Mouse (Mus musculus) fibroblast of lung, adult 2 months (primary cell): ENCODE data around the gene 4931428F04Rik.

ENCODE experiments used
- DNase-seq: peaks from one replicate; pipeline ENCODE4 v3.0.0-alpha.2; 2011; ENCODE audit warnings: low read depth

Gene 4931428F04Rik

DNA sequence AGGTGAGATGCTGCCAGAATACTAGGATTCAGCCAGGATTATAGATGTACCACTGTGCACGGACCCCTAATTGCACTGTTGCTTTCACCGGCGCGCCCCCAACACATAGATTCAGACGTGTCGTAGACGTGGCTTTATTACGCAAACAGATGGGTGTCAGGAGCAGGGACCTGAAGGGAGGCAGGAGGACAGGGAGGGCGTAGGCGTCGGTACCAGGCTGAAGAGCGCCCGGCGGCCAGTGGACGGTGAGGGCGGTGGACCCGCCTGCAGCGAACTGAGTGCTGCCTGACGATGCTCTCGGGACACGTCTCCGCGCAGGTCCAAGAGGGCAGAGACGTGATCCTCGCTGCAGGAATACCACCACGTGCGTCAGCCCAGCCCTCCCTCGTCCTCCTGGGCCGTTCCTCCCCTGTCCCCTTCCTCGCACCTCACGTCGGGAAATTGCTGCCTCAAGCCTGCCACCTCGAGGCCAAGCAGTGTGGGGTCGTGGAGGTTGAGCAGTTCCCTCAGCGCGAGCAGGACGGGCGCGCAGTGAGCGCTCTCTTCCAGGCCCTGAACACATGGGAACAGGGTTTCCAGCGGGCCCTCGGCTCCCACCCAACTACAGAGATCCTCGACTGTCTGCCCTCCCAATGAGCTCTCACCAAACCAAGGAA, at the start of gene 4931428F04Rik:
Gene 4931428F04Rik, minus strand, starts transcription at position 60 of the 656 bp plus-strand sequence.
- no peak for DNase-seq

DNA sequence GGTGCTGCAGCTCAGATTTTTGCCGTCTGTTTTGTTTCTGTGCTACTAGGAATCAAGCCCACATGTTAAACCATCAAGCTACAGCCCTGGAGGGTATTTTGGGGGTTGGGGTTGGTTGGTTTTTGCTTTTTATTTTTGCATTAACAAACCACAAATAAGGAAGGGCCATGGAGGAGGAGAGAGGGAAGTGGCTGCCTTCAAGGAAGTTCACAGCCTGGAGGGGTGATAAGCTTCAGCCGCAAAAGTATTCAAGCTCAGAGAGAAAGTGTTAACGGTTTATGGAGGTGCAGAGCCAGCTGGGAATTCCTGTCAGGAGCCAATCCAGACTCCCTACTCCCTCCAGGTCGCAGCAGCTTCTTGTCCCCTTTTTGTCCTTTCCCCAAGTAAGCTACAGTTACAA, 49.3 kb upstream of the 4931428F04Rik start:
- no peak for DNase-seq

DNA sequence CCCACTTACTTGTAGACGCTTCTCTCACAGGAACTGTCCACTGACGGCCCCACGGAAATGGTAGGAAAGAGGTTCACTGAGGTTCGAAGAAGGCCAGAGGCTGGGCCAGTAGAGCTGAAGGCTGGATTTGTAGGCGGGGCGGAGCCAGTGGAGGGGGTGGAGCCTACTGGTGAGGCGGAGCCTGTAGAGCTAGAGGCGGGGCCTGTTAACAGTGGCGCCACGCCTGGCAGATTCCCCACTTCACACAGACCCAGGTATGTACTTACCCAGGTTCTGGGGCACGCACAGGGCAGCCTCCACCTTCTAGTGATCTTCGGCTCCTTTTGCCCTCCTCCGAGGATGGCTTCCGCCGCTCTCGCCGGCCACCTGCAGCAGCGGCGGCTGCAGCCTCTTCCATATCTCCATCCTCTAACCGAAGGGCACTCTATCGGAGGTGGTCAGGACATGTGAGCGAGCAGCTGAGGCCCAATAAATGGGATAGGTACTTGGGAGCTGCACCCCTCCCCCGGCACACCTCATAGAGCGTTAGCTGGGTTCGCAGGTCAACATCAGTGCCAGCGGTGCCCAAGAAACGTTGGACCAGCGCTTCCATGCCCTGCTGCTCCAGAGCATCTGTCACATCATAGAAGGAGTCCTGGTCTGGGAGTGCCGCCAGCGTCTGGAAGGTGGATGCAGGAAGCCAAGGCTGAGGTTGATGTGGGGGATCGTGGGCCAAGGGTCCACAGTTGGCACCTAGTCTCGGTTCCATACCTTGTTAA, 46.9 kb upstream of the 4931428F04Rik start:
- no peak for DNase-seq

DNA sequence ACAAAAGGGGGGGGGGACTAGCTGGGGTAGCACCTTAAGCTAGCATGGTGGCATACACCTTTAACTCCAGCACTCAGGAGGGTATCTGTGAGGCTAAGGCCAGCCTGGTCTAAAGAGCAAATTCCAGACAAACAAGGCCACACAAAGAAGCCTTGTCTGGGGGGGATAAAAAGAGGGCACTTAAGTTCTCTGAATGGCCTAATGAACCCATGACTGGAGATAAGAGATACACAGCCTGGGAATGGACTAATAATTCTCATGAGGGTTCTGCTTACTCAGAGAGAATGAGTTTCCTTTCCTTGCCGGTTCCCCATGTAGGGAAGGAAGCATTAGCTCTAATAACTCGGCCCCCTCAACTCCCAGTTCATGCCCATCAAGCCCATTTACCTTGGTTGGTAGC, 42.9 kb upstream of the 4931428F04Rik start:
- DNase-seq = no peak

DNA sequence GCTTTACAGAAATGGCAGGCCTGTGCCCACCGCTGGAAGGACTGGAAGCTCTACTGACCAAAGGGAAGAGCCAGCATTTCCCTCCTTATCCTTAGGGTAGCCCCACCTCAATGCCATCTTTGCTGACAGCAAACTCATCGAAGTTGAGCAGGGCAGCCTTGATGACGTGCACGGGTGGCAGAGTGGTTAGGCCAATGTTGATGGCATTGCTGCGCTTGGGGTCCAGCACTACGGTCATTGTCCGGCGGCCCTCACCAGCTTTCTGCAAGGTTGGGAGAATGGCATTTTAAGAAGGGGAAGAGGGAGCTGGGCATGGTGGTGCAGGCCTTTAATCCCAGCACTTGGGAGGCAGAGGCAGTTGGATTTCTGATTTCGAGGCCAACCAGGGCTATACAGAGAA, 42.3 kb upstream of the 4931428F04Rik start:
- DNase-seq = no peak

DNA sequence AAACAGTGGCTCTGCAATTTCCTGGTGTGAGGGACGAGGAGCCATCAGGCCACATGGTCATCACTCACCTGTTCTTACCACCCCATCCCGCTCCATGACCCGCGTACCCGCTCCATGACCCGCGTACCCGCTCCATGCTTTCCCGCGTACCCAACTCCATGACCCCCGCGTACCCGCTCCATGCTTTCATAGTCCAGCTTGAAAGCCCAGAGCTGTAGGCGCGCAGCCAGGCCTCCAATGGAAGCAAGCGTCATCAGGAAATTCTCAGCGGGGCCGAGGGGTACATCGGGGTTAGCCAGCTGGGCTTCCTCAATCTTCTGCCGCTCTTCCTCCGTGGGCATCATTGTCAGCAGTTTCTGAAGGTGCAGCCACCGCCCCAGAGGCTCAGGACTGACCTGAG, 41.8 kb upstream of the 4931428F04Rik start:
- no peak for DNase-seq

DNA sequence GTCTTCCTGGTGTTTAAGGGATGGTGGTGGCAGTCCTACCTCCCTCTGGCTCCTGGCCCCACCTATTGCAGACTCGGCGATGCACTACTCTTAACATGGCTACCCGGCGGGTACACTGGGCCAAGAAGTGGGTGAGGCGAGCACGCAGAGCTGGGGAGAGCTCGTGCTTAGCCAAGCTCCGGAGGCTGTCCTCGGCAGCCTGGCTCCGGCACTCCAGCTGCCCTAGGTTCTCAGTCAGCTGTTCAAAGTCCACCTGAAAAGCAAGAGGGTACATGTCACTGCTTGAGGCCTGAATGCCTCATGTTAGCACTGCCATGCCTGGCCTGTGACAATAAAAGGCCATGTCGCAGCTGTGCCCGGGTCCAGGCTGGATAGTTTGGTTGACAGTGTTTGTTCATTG, 40.7 kb upstream of the 4931428F04Rik start:
- no peak for DNase-seq

DNA sequence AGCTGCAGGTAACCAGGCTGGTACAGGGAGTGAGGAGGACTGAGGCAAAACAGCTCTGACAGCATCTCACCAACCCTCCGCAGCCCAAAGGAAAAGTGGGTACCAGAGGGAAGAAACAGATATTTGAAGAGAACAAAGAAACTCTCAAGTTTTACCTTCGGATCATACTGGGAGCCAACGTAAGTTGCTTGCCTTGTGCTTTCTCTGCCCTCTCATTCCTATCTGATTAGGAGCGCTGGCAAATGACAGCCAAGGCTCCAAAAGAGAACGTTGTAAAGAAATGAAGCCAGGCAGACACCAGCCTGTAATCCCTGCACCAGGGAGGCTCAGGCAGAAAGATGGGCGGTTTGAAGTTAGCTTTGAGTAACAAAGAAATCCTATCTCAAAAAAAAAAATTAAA, 37.3 kb upstream of the 4931428F04Rik start:
- no peak for DNase-seq

DNA sequence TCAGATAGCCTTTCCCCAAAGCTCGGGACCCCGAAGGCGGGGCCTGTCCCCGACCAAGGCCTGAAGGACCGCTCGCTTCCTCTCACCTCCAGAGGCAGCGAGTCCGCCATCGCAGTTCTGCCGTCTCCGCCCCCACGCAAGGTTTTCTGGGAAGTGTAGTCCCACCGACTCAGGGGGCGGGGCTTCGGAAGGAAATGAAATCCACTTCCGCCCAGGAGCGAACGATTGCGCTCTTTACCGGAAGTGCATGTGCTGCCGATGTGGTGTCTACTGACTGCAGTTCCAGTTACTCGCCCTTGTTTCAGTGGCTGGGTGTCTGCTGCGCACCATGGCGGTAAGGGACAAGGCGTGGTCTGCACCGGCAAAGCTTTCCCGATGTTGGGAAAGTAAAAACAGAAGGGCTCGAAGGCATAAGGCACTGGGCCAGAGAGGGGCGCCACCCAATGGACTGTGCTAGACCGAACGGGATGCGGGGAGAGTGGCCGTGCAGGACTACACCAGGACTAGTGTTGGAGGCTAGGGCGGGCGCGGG, 36.5 kb upstream of the 4931428F04Rik start, which contains the start of the genes Lrrc29 and Tmem208:
Gene Lrrc29, minus strand, starts transcription at position 138 of the 532 bp plus-strand sequence.
Gene Tmem208, plus strand, starts transcription at position 214 of the 532 bp plus-strand sequence.
- DNase-seq = peak; percentile 87

DNA sequence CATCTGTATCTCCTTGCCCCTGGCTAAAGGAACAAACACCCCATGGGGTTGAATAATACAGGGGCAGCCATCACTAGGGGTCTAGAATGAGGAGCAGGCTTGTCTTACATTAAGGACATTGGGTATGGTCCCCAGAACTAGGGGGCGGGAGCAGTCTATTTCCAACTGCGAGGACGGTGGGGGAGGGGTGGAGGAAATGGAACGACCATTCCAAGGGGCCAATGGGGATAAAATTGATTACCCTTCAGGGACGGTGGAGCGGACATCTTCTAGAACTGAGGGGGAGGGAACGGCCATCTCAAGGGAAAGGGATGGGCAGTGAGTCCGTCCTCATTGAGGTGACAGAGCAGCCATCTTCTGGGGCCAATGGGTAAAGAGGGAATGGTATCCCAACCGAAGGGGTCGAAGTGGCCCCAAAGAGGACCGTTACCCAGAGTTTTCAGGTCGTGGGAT, 36.0 kb upstream of the 4931428F04Rik start:
- no peak for DNase-seq

DNA sequence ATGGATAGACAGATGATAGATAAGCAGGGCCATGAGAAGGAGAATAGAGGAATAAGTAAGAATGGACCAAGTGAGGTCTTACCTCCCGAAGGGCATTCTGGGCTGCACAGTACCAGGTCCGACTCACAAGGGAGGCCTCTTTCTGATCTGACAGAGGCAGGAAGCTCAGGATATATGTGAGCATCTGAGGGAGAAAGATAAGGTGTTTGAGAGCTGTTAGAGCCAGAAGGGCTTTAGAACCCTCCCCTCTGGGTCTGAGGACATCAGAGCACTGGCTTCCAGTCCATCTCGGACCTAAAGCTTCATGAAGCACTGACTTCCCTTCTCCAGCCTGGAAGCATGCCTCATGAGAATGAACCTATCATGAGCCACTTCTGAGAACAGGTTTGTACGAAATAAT, 33.5 kb upstream of the 4931428F04Rik start:
- no peak for DNase-seq

DNA sequence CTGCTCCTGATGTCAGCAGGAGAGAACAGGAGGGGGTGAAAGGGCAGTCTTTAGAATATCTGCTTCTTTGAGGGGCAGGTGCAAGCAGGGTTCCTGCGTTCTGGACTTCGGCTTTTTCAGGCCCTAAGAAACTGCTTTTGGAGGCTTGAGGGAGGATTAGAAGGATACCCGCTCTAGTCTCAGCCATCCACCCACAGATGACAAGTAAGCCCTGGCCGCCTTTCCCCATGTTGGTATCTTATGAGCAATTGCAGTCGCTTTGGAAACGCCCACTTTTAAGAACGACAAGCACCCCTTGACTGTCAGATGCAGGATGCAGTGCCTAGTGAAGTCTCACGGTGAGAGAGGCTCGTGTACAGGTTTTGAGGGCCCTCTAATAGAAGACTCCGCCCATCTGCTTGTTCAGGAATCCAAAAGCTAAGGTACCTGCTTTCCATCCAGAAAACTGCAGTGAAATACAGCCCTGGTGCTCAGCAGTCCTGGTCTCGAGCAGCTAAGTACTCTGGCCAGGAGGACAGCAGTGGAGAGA, 29.1 kb upstream of the 4931428F04Rik start:
- no peak for DNase-seq

DNA sequence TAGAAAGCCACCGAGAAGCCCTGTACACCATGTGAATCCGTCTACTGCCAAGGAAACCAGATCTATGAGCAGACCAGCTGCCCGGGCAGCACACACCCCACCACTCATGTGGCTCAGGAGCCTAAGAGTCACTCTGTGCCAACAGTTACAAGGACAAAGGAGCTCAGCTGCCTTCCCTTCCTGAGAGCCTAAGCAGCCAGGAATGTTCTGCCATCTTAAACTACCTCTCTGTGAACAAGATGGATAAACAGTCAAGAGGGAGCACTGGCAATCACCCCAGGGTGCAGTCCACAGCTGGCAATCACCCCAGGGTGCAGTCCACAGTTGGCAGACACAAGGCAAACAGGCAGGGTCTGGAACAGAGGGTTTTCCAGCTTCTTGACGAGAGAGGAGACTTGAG, 28.3 kb upstream of the 4931428F04Rik start:
- peak; percentile 44 for DNase-seq

DNA sequence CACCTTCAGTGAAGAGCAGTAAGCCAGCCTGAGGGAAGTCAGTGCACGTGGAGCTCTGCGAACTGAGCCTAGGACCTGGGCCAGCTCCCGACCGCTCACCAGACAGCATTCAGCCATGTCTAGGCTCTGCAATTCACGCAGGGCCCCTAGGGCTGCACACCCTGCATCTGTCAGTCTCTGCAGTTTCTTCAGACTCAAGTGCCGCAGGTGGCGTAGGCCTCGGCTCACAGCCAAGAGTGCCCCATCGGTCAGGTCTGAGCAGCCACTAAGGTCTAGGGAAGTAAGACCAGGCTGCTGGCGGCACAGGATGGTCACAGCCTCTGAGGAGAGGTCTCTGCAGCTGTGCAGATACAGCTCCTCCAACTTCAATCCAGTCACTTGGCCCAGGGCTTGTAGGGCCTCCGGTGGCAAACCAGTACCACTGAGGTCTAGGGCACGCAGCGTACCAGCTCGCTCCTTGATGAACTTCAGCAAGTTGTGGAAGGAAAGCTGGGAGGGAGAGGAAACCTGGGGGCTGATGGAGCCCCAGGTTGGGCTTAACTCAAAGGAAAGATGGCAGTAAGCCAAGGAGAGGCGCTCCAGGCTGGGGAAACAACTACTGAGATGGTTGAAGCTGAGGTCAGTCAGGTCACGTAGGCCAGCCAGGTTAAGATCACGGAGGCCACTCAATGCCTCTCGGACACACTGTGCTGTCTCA, 25.6 kb upstream of the 4931428F04Rik start:
- DNase-seq = no peak

DNA sequence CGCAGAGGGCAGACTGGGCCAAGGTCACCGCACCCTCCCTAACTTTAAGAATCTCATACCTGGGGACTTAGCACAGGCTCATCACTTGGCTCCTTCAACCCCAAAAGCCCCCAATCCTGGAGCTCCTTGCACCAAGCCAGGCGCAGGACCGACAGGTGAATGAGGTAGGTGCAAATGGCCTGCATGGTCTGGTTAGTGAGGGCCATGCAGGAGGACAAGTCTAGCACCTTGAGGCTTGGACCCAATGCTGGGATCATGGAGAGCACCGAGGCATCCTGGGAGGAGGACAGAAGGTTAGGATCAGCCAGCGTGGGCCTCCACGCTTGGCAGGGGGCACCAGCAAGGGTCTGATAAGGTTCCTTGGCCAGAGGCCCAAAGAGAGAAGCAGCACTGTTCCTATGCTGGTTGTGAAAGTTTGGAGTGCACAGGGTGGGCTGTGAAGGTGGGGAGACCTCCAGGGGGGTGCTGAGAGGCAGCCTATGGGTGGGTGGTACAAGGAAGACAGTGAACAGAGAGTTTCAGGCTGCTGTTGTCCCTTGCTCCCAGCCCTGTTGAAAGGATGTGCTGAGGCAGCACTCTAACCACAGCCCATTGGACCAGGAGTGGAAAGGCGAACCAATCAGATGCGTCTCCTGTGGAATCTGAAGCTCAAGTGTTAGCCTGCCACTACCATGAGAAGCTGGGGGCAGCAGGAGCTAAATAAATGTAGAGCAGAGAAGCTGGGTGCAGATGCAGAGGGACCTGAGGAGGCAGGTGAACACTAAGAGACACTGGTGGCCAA, 24.1 kb upstream of the 4931428F04Rik start:
- DNase-seq = no peak

DNA sequence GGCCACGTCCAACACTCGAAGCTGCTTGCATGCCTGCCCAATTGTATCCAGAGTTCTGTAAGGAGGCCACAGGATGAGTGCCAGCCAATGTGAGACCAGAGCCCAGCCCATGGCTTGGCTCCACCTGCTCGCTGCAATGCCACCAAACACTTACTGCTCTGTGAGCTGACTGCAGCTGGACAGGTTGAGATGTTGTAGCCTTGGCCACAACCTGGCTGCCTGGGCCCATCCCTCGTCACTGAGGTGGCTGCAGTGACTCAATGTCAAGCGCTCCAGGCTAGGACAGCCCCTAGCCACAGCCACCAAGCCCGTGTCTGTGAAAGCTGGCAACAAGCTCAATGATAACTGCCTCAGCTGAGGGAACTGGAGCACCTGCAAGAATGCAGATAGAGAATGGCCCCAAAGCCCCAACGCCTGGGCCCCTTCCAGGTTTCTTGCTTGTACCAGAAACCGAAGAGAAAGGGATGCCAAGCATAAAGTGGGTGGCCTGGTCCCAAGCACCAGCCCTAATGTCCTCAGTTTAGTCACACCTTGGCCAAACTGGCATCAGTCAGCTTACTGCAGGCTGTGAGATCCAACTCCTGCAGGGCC, 23.3 kb upstream of the 4931428F04Rik start:
- no peak for DNase-seq

DNA sequence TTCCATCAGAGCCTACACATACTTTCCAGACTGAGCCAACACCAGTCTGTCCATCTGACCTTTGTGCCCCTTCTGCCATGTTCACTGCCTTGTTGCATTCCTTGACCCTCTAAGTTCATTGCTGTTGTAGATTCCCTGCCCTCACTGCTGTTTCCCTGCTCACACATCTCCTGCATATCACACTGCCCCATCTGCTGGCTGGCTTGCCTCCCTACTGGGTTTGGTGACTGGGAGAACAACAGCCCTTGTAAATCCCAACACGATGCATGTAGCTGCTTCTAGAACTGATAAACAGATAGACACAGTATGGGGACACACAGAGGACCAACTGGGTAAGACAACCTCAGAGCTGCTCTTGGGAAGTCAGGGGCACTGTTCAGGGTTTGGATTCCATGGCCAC, 22.1 kb upstream of the 4931428F04Rik start:
- no peak for DNase-seq

DNA sequence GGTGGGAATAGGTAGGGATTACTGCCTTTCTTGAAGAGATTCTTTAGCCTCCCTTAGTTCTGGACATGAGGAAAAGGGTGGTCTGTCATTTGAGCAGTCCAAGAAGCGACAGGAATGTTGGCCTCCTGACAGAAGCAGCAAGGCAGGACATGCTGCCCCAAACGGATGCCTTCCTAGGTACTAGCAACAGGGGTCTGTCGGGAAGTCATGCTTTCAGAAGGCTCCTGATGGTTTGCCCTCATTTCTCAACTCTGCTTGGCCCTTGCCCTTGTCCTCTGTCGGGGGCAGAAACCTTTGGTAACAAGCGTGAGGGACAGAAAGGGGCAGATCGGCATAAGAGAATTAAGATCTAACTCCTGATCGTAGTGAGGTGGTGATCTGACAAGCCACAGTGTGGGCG, 20.5 kb upstream of the 4931428F04Rik start:
- DNase-seq = no peak

DNA sequence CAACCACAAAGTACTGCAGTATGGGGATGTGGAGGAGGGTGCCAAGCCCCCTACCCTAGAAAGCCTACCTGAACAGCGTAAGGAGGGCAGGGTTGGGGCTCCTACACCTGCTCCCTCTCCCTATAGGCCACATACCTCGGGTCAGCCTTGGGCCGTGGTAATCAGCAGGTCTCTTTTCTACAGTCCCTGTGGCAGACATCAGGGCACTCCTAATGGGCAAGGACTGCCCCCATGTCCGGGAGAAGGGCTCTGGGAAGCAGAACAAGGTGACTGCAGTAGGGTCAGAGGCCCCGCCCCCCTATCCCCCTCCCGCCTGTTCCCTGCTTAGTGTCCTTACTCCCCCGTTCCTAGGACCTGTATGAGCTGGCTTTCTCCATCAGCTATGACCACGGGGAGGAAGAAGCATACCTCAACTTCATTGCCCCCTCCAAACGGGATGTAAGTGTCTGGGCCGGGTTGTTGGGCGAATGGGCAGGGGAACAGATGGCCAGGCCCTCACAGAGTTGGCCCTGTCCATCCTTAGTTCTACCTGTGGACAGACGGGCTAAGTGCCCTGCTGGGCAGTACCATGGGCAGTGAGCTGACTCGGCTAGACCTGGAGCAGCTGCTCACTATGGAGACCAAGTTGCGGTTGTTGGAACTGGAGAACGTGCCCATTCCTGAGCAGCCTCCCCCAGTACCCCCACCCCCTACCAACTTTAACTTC, 19.6 kb upstream of the 4931428F04Rik start:
- DNase-seq = no peak

DNA sequence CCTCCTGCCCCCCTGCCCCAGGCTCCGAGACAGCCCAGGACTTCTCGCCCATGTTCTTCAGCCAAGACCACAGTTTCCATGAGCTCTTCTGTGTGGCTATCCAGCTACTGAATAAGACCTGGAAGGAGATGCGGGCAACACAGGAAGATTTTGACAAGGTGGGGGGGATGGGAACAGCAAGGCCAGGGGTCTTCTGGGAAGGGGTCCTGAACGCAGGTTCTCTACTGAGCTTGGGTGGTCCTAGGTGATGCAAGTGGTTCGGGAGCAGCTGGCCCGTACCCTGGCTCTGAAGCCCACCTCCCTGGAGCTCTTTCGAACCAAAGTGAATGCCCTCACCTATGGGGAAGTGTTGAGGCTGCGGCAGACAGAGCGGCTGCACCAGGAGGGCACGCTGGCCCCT, 18.8 kb upstream of the 4931428F04Rik start:
- DNase-seq = no peak
